Mouse (Mus musculus): ENCODE results near the gene Ankrd33. TPM values are rescaled to one million over a fixed set of nuclear protein-coding genes. Genes with fewer than 3 reads are reported as not detected.
"Not testable (repeated sequence)": the region's sequence is repeated elsewhere in the genome, so short reads cannot be mapped to it uniquely, and the experiment has no call there.

Ankrd33 gene
- polyA plus RNA-seq, 1 experiment from 2014 or later: not detected

DNA sequence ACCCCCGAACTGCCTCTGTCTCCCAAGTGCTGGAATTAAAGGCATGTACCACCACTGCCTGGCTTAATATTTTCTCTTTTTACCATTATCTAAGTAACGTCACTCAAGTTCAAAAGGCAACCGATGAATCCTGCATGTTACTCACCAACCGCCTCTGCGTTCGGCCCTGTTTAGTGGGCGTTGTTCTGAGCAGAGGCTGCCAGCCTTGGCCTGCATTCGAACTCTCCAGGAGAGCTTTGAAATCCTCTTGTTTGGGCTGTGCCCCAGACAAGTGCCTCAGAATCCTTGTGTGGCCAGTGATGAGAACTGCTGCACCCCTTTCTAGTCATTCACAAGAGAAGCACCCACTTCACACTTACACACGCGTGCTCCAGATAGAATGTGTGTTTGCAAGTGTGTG lies 9.5 kb upstream of the Ankrd33 start:
- Histone ChIP-seq H3K36me3 (ENCODE audit: control insufficient read depth, insufficient read depth, low read length) (no peaks in the 10 kb centered on the region), H3K9ac (ENCODE audit: low read depth, low read length) (no peak overlapping the region), H3K4me3 (ENCODE audit: low read depth, low read length) (no peak overlapping the region), H3K27ac (ENCODE audit: low read depth, low read length) (no peak overlapping the region), H3K9me3 (ENCODE audit: control insufficient read depth, low read length) (no peaks in the 10 kb centered on the region), H3K4me1 (replicated peaks; ENCODE audit: control insufficient read depth, insufficient read depth, low read length) (no peaks in the 10 kb centered on the region), H3K27me3 (replicated peaks; ENCODE audit: control insufficient read depth, insufficient read depth, low read length) (peaks cover 3% of the 10 kb centered on the region; the same call in 1 of the 2 replicates), H3K4me2 (no peak overlapping the region)
- 83% methylated on average over 10 of the region's 10 CpGs for WGBS
- no peak for ATAC-seq (replicated peaks; ENCODE audit: low FRiP score)
- DNase-seq (ENCODE audit: low spot score): no peak

DNA sequence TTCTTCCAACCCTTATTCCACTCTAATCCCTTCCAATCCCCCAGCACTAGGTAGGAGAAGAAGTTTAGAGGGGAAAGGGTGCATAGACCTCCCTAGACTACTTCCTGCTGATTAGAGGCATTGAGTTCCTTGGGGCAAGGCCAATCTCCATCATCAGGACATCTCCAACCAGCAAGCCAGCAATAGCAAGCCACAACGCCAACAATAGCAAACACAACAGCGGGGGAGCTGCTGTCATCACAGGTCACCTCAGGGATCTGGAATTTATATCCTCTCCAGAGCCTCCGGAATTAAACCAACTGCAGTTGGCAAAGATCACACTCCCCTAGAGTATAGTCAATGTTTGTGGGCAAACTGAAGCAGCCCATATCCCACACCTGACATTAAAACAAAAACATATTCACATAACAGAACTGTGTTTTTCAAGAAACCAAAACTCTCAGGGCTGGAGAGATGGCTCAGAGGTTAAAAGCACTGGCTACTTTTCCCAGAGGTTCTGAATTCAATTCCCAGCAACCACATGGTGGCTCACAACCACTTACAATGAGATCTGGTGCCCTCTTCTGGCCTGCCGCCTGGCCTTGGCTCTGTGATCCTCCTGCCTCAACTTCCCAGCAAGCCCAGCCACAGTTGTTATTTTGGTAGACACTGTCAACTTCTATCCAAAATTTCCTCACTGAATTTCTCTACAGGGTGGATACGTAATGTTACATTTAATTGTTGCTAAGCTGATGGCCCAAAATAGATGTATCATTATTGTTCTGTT lies 7.5 kb upstream of the Ankrd33 start:
- Histone ChIP-seq H3K36me3 (ENCODE audit: control insufficient read depth, insufficient read depth, low read length) (no peaks in the 10 kb centered on the region), H3K9ac (ENCODE audit: low read depth, low read length) (no peak overlapping the region), H3K4me3 (ENCODE audit: low read depth, low read length) (no peak overlapping the region), H3K9me3 (ENCODE audit: control insufficient read depth, low read length) (no peaks in the 10 kb centered on the region), H3K27me3 (replicated peaks; ENCODE audit: control insufficient read depth, insufficient read depth, low read length) (peaks cover 3% of the 10 kb centered on the region; the same call in 1 of the 2 replicates), H3K27ac (ENCODE audit: low read depth, low read length) (no peak overlapping the region), H3K4me2 (no peak overlapping the region), H3K4me1 (replicated peaks; ENCODE audit: control insufficient read depth, insufficient read depth, low read length) (no peaks in the 10 kb centered on the region)
- ATAC-seq (replicated peaks; ENCODE audit: low FRiP score): no peak
- DNase-seq (ENCODE audit: low spot score): no peak
- 79% methylated on average over 5 of the region's 5 CpGs for WGBS

DNA sequence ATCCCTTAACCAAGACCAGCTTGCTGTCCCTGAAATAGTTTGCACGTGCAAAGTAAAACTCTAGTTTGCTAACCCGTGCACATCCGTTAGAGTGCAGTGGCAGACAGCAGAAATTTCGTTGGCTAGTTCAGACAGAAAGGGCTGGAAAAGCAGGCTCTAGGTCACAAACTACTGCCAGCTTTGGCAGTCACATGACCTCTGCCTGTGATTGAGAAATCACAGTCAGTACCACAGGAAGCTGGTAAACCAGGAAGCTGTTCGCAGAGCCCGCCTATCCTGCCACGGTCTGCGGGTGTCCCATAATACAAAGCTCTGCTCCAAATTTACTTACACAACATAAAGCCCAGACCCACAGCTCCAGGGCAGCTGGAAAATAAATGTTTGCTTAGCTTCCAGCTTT lies 2.4 kb upstream of the Ankrd33 start:
- Histone ChIP-seq H3K27me3 (replicated peaks; ENCODE audit: control insufficient read depth, insufficient read depth, low read length) (peaks cover 3% of the 10 kb centered on the region; the same call in 1 of the 2 replicates), H3K9ac (ENCODE audit: low read depth, low read length) (no peak overlapping the region), H3K4me1 (replicated peaks; ENCODE audit: control insufficient read depth, insufficient read depth, low read length) (no peaks in the 10 kb centered on the region), H3K4me3 (ENCODE audit: low read depth, low read length) (no peak overlapping the region), H3K27ac (ENCODE audit: low read depth, low read length) (peak overlapping the region; percentile 38), H3K9me3 (ENCODE audit: control insufficient read depth, low read length) (no peaks in the 10 kb centered on the region), H3K4me2 (0 out of 2 replicates have a peak overlapping the region, but pooled peaks have one; percentile 16), H3K36me3 (ENCODE audit: control insufficient read depth, insufficient read depth, low read length) (no peaks in the 10 kb centered on the region)
- WGBS: 43% methylated on average over 8 of the region's 8 CpGs
- DNase-seq (ENCODE audit: low spot score) (no peak), ATAC-seq (replicated peaks; ENCODE audit: low FRiP score) (peak; percentile 34; the same call in 1 of the 2 replicates)

DNA sequence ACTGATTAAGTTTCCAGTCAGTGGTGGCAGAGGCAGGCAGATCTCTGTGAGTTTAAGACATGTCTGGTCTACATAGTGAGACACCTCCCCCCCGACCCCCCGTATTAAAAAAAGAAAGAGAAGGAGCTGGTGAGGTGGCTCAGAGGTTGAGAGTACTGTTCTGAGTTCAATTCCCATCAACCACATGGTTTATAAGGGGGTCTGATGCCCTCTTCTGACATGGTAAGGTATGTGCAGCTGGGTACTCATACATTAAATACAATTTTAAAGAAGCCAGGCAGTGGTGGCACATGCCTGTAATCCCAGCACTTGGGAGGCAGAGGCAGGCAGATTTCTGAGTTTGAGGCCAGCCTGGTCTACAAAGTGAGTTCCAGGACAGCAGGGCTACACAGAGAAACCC lies 1.8 kb upstream of the Ankrd33 start:
- not testable (repeated sequence) for H3K4me2 ChIP-seq; H3K36me3 ChIP-seq (ENCODE audit: control insufficient read depth, insufficient read depth, low read length); ATAC-seq (replicated peaks; ENCODE audit: low FRiP score); DNase-seq (ENCODE audit: low spot score); H3K4me3 ChIP-seq (ENCODE audit: low read depth, low read length); H3K9ac ChIP-seq (ENCODE audit: low read depth, low read length); H3K4me1 ChIP-seq (replicated peaks; ENCODE audit: control insufficient read depth, insufficient read depth, low read length); H3K9me3 ChIP-seq (ENCODE audit: control insufficient read depth, low read length); H3K27me3 ChIP-seq (replicated peaks; ENCODE audit: control insufficient read depth, insufficient read depth, low read length)
- peak overlapping the region; percentile 38; the same call in 1 of the 2 replicates for H3K27ac ChIP-seq (ENCODE audit: low read depth, low read length)
- WGBS: 75% methylated on average over 2 of the region's 2 CpGs

DNA sequence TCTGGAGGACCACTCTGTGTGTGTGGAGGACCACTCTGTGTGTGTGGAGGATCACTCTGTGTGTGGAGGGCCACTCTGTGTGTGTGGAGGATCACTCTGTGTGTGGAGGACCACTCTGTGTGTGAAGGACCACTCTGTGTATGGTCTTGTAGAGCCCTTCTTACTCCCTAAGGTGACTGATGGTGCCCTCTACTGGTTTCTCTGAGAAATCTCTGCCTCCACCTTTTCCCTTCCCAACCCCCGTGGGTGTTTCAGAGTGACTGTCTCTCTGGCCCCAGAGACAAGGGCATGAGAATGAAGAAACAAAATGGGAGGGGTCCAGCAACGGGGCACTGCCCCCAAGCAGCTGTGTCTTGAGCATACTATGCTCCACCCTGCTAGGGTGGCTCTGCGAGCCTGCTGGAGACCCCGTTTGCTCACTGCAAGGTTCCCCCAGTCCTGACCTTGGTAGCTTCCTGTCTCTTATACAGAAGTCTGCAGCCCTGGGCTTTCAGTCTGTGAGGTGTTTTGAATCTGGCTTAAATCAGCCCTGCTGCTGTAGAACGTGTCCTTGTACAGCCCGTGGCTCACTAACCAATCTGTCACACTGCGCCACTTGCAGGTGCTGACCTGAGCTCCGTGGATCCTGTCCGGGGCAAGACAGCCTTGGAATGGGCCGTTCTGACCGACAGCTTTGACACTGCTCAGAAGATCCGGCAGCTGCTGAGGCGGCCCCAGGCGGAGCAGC lies 3.0 kb downstream of the Ankrd33 start:
- no peak overlapping the region for H3K27ac ChIP-seq (ENCODE audit: low read depth, low read length)
- no peaks in the 10 kb centered on the region for H3K36me3 ChIP-seq (ENCODE audit: control insufficient read depth, insufficient read depth, low read length)
- no peak overlapping the region for H3K9ac ChIP-seq (ENCODE audit: low read depth, low read length)
- DNase-seq (ENCODE audit: low spot score): no peak
- H3K9me3 ChIP-seq (ENCODE audit: control insufficient read depth, low read length): no peaks in the 10 kb centered on the region
- 50% methylated on average over 14 of the region's 14 CpGs for WGBS
- no peak overlapping the region for H3K4me2 ChIP-seq
- no peaks in the 10 kb centered on the region; the same call in 1 of the 2 replicates for H3K4me1 ChIP-seq (replicated peaks; ENCODE audit: control insufficient read depth, insufficient read depth, low read length)
- peaks cover 2% of the 10 kb centered on the region; the same call in 1 of the 2 replicates for H3K27me3 ChIP-seq (replicated peaks; ENCODE audit: control insufficient read depth, insufficient read depth, low read length)
- no peak overlapping the region for H3K4me3 ChIP-seq (ENCODE audit: low read depth, low read length)
- no peak for ATAC-seq (replicated peaks; ENCODE audit: low FRiP score)

DNA sequence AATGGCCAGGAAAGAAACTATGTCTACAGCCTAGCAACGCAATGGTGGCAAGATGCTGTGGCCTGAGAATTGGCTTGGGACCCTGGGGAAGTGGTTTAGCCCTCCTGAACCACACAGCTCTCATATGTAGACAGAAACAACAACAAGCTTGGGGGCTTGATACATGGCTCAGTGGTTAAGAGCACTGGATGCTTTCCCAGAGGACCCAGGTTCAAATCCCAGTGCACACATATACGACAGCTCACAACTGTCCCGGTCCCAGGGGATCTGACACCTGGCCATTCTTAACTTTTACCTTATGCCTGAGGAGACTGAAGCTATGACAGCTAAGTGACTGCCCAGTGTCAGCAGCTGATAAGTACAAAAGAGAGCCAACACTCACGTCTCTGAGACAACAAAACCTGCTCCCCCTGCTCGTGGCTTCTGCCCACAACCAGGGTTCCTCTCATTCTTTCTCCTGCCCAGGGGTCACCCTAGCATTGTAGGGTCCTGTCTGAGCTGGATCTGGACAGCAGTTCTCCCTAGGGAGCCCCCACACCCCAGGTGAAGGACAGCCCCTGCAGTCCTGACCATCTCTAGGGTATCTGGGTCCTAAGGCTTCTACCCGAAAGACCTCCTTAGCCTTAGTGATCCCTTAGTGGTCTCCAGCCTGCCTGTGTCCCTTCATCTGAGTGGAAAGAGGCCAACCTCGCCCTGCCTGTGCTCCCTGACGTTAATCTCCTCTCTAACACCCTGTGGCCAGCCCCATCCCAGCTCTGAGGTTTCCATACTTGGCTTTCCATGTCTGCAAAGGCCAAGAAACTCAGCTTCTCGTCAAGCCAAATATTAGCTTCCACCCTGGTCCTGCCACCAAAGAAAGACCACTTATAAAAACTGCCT lies 6.1 kb downstream of the Ankrd33 start:
- Histone ChIP-seq H3K9ac (ENCODE audit: low read depth, low read length) (no peak overlapping the region), H3K4me3 (ENCODE audit: low read depth, low read length) (no peak overlapping the region), H3K4me1 (replicated peaks; ENCODE audit: control insufficient read depth, insufficient read depth, low read length) (no peaks in the 10 kb centered on the region; the same call in 1 of the 2 replicates), H3K27me3 (replicated peaks; ENCODE audit: control insufficient read depth, insufficient read depth, low read length) (peaks cover 6% of the 10 kb centered on the region; the same call in 1 of the 2 replicates), H3K27ac (ENCODE audit: low read depth, low read length) (no peak overlapping the region), H3K9me3 (ENCODE audit: control insufficient read depth, low read length) (no peaks in the 10 kb centered on the region), H3K36me3 (ENCODE audit: control insufficient read depth, insufficient read depth, low read length) (no peaks in the 10 kb centered on the region), H3K4me2 (no peak overlapping the region)
- WGBS: 58% methylated on average over 9 of the region's 9 CpGs
- no peak for ATAC-seq (replicated peaks; ENCODE audit: low FRiP score)
- no peak for DNase-seq (ENCODE audit: low spot score)

DNA sequence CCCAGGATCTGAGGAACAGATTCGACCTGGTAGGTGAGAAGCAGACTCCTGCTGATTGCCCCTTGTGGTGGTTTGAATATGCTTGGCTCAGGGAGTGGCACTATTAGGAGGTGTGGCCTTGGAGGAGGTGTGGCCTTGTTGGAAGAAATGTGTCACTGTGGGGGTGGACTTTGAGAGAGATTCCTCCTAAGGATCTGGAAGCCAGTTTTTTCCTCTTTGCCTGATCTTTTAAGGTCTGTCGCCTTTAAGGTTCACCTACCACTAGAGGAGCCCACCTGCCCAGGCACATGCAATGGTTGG lies 6.7 kb downstream of the Ankrd33 start:
- no peaks in the 10 kb centered on the region for H3K9me3 ChIP-seq (ENCODE audit: control insufficient read depth, low read length)
- no peak overlapping the region for H3K4me3 ChIP-seq (ENCODE audit: low read depth, low read length)
- ATAC-seq (replicated peaks; ENCODE audit: low FRiP score) (no peak), DNase-seq (ENCODE audit: low spot score) (no peak)
- peaks cover 11% of the 10 kb centered on the region for H3K27me3 ChIP-seq (replicated peaks; ENCODE audit: control insufficient read depth, insufficient read depth, low read length)
- H3K36me3 ChIP-seq (ENCODE audit: control insufficient read depth, insufficient read depth, low read length): no peaks in the 10 kb centered on the region
- H3K4me1 ChIP-seq (replicated peaks; ENCODE audit: control insufficient read depth, insufficient read depth, low read length): no peaks in the 10 kb centered on the region; the same call in 1 of the 2 replicates
- 34% methylated on average over 2 of the region's 2 CpGs for WGBS
- no peak overlapping the region for H3K9ac ChIP-seq (ENCODE audit: low read depth, low read length)
- H3K27ac ChIP-seq (ENCODE audit: low read depth, low read length): no peak overlapping the region
- H3K4me2 ChIP-seq: no peak overlapping the region

DNA sequence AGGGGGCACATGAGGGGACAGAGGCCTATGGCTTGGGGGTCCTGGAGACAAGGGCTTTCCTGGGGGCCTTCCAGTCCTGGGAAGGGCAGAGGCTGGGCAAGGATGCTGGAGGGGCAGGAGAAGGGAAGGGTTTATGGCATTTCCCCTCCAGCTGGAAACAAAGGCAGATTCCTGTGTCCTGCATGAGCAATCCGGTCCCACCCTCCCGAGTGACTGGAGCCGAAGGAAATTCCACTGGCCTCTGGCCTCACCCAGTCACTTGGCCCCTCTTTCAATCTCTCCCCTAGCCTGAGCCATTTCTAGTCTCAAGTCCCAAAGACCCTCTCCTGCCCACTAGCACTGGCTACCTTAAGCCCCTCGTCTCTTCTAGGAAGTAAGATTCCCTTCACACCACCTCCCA lies 7.6 kb downstream of the Ankrd33 start:
- H3K4me1 ChIP-seq (replicated peaks; ENCODE audit: control insufficient read depth, insufficient read depth, low read length): no peaks in the 10 kb centered on the region; the same call in 1 of the 2 replicates
- no peak overlapping the region for H3K4me3 ChIP-seq (ENCODE audit: low read depth, low read length)
- H3K27me3 ChIP-seq (replicated peaks; ENCODE audit: control insufficient read depth, insufficient read depth, low read length): peaks cover 20% of the 10 kb centered on the region
- no peaks in the 10 kb centered on the region for H3K36me3 ChIP-seq (ENCODE audit: control insufficient read depth, insufficient read depth, low read length)
- WGBS: 69% methylated on average over 4 of the region's 4 CpGs
- H3K9ac ChIP-seq (ENCODE audit: low read depth, low read length): no peak overlapping the region
- H3K27ac ChIP-seq (ENCODE audit: low read depth, low read length): no peak overlapping the region
- no peak for DNase-seq (ENCODE audit: low spot score)
- no peak overlapping the region for H3K4me2 ChIP-seq
- no peaks in the 10 kb centered on the region for H3K9me3 ChIP-seq (ENCODE audit: control insufficient read depth, low read length)
- ATAC-seq (replicated peaks; ENCODE audit: low FRiP score): no peak

All from liver, embryonic 11.5 days (tissue).